Mouse (Mus musculus): ENCODE results near the gene Ykt6. TPM values are rescaled to one million over a fixed set of nuclear protein-coding genes. Genes with fewer than 3 reads are reported as not detected.

The Ykt6 gene
- 32.3 and 32.6 TPM in 2 replicates for polyA plus RNA-seq (2014; fragmentation: Nextera tagmentation; extraction: Ambion mirVana)

GRCm38 (mm10) chr11:5955546-5956276 is at the start of gene Ykt6:
TSS of gene Ykt6 (plus strand) at chr11:5955693.
- Histone ChIP-seq H3K27ac (ENCODE audit: low read depth, low read length) (peak within 1 kb of the TSS; percentile 58), H3K4me3 (ENCODE audit: low read depth, low read length) (peak within 1 kb of the TSS; percentile 80), H3K4me2 (ENCODE audit: low read depth) (peak within 1 kb of the TSS; percentile 85), H3K4me1 (ENCODE audit: control insufficient read depth, insufficient read depth, low read length) (peaks cover 5% of the 10 kb centered on the region), H3K9me3 (ENCODE audit: control insufficient read depth, low read length) (no peaks in the 10 kb centered on the region), H3K36me3 (ENCODE audit: control insufficient read depth, insufficient read depth, low read length) (0 out of 2 replicates have a peak, but pooled peaks cover 2% of the 10 kb centered on the region), H3K9ac (ENCODE audit: low read length) (peak within 1 kb of the TSS; percentile 80), H3K27me3 (ENCODE audit: control insufficient read depth, insufficient read depth, low read length) (no peaks in the 10 kb centered on the region)
- ATAC-seq (ENCODE audit: insufficient read depth, low FRiP score, low TSS enrichment) (peak; percentile 96), DNase-seq (ENCODE audit: low spot score) (peak; percentile 96)
- WGBS, result under 1% methylated on average over 71 of the region's 71 CpGs

- H3K9ac ChIP-seq (ENCODE audit: low read length), result no peak overlapping the region
- DNase-seq (ENCODE audit: low spot score) (no peak), ATAC-seq (ENCODE audit: insufficient read depth, low FRiP score, low TSS enrichment) (no peak)
- no peak overlapping the region for H3K4me3 ChIP-seq (ENCODE audit: low read depth, low read length)
- H3K9me3 ChIP-seq (ENCODE audit: control insufficient read depth, low read length), result no peaks in the 10 kb centered on the region
- 85% methylated on average over 10 of the region's 10 CpGs for WGBS
- H3K4me1 ChIP-seq (ENCODE audit: control insufficient read depth, insufficient read depth, low read length), result peaks cover 13% of the 10 kb centered on the region
- H3K27ac ChIP-seq (ENCODE audit: low read depth, low read length), result no peak overlapping the region
- H3K27me3 ChIP-seq (ENCODE audit: control insufficient read depth, insufficient read depth, low read length), result no peaks in the 10 kb centered on the region
- no peaks in the 10 kb centered on the region for H3K36me3 ChIP-seq (ENCODE audit: control insufficient read depth, insufficient read depth, low read length)
- H3K4me2 ChIP-seq (ENCODE audit: low read depth), result no peak overlapping the region
These were observed 49.5 kb upstream of the Ykt6 start for GRCm38 (mm10) chr11:5905778-5906518.

- WGBS, result 35% methylated on average over 5 of the region's 5 CpGs
- DNase-seq (ENCODE audit: low spot score), result no peak
These were observed 48.4 kb upstream of the Ykt6 start for GRCm38 (mm10) chr11:5907096-5907495.

GRCm38 (mm10) chr11:5908642-5909041 is 46.9 kb upstream of the Ykt6 start:
- H3K27ac ChIP-seq (ENCODE audit: low read depth, low read length), result no peak overlapping the region
- no peak overlapping the region for H3K4me2 ChIP-seq (ENCODE audit: low read depth)
- H3K4me1 ChIP-seq (ENCODE audit: control insufficient read depth, insufficient read depth, low read length), result no peaks in the 10 kb centered on the region
- ATAC-seq (ENCODE audit: insufficient read depth, low FRiP score, low TSS enrichment) (no peak), DNase-seq (ENCODE audit: low spot score) (no peak)
- 87% methylated on average over 4 of the region's 4 CpGs for WGBS
- no peaks in the 10 kb centered on the region for H3K9me3 ChIP-seq (ENCODE audit: control insufficient read depth, low read length)
- H3K4me3 ChIP-seq (ENCODE audit: low read depth, low read length), result no peak overlapping the region
- no peak overlapping the region for H3K9ac ChIP-seq (ENCODE audit: low read length)
- no peaks in the 10 kb centered on the region for H3K27me3 ChIP-seq (ENCODE audit: control insufficient read depth, insufficient read depth, low read length)
- H3K36me3 ChIP-seq (ENCODE audit: control insufficient read depth, insufficient read depth, low read length), result no peaks in the 10 kb centered on the region

More at GRCm38 (mm10) chr11:5907096-5907495, 48.4 kb upstream of the Ykt6 start:
- no peaks in the 10 kb centered on the region for H3K36me3 ChIP-seq (ENCODE audit: control insufficient read depth, insufficient read depth, low read length)
- H3K9me3 ChIP-seq (ENCODE audit: control insufficient read depth, low read length), result no peaks in the 10 kb centered on the region
- H3K27ac ChIP-seq (ENCODE audit: low read depth, low read length), result no peak overlapping the region
- H3K9ac ChIP-seq (ENCODE audit: low read length), result no peak overlapping the region
- H3K27me3 ChIP-seq (ENCODE audit: control insufficient read depth, insufficient read depth, low read length), result no peaks in the 10 kb centered on the region
- H3K4me2 ChIP-seq (ENCODE audit: low read depth), result no peak overlapping the region
- peaks cover 4% of the 10 kb centered on the region; the same call in 1 of the 2 replicates for H3K4me1 ChIP-seq (ENCODE audit: control insufficient read depth, insufficient read depth, low read length)
- ATAC-seq (ENCODE audit: insufficient read depth, low FRiP score, low TSS enrichment), result no peak
- H3K4me3 ChIP-seq (ENCODE audit: low read depth, low read length), result no peak overlapping the region

GRCm38 (mm10) chr11:5912635-5913034 is 42.9 kb upstream of the Ykt6 start:
- no peak overlapping the region for H3K9ac ChIP-seq (ENCODE audit: low read length)
- H3K9me3 ChIP-seq (ENCODE audit: control insufficient read depth, low read length), result no peaks in the 10 kb centered on the region
- no peak overlapping the region for H3K4me3 ChIP-seq (ENCODE audit: low read depth, low read length)
- no peaks in the 10 kb centered on the region for H3K4me1 ChIP-seq (ENCODE audit: control insufficient read depth, insufficient read depth, low read length)
- no peaks in the 10 kb centered on the region for H3K36me3 ChIP-seq (ENCODE audit: control insufficient read depth, insufficient read depth, low read length)
- no peaks in the 10 kb centered on the region for H3K27me3 ChIP-seq (ENCODE audit: control insufficient read depth, insufficient read depth, low read length)
- WGBS, result 32% methylated on average over 5 of the region's 5 CpGs
- H3K4me2 ChIP-seq (ENCODE audit: low read depth), result no peak overlapping the region
- no peak overlapping the region for H3K27ac ChIP-seq (ENCODE audit: low read depth, low read length)
- ATAC-seq (ENCODE audit: insufficient read depth, low FRiP score, low TSS enrichment) (no peak), DNase-seq (ENCODE audit: low spot score) (peak; percentile 69)

GRCm38 (mm10) chr11:5913256-5913655 is 42.2 kb upstream of the Ykt6 start:
- no peak overlapping the region for H3K4me2 ChIP-seq (ENCODE audit: low read depth)
- H3K9me3 ChIP-seq (ENCODE audit: control insufficient read depth, low read length), result no peaks in the 10 kb centered on the region
- no peaks in the 10 kb centered on the region for H3K4me1 ChIP-seq (ENCODE audit: control insufficient read depth, insufficient read depth, low read length)
- no peaks in the 10 kb centered on the region for H3K36me3 ChIP-seq (ENCODE audit: control insufficient read depth, insufficient read depth, low read length)
- ATAC-seq (ENCODE audit: insufficient read depth, low FRiP score, low TSS enrichment), result no peak
- H3K27ac ChIP-seq (ENCODE audit: low read depth, low read length), result no peak overlapping the region
- no peak overlapping the region for H3K4me3 ChIP-seq (ENCODE audit: low read depth, low read length)
- H3K9ac ChIP-seq (ENCODE audit: low read length), result no peak overlapping the region
- no peaks in the 10 kb centered on the region for H3K27me3 ChIP-seq (ENCODE audit: control insufficient read depth, insufficient read depth, low read length)
- DNase-seq (ENCODE audit: low spot score), result peak; percentile 7
- 79% methylated on average over 8 of the region's 8 CpGs for WGBS

GRCm38 (mm10) chr11:5913936-5914335 is 41.6 kb upstream of the Ykt6 start:
- H3K27ac ChIP-seq (ENCODE audit: low read depth, low read length), result no peak overlapping the region
- 82% methylated on average over 4 of the region's 4 CpGs for WGBS
- DNase-seq (ENCODE audit: low spot score), result peak; percentile 5
- no peaks in the 10 kb centered on the region for H3K36me3 ChIP-seq (ENCODE audit: control insufficient read depth, insufficient read depth, low read length)
- ATAC-seq (ENCODE audit: insufficient read depth, low FRiP score, low TSS enrichment), result no peak
- H3K9ac ChIP-seq (ENCODE audit: low read length), result no peak overlapping the region
- no peaks in the 10 kb centered on the region for H3K27me3 ChIP-seq (ENCODE audit: control insufficient read depth, insufficient read depth, low read length)
- H3K9me3 ChIP-seq (ENCODE audit: control insufficient read depth, low read length), result no peaks in the 10 kb centered on the region
- H3K4me3 ChIP-seq (ENCODE audit: low read depth, low read length), result no peak overlapping the region
- no peaks in the 10 kb centered on the region for H3K4me1 ChIP-seq (ENCODE audit: control insufficient read depth, insufficient read depth, low read length)
- H3K4me2 ChIP-seq (ENCODE audit: low read depth), result no peak overlapping the region

GRCm38 (mm10) chr11:5914940-5915339 is 40.6 kb upstream of the Ykt6 start:
- Histone ChIP-seq H3K9ac (ENCODE audit: low read length) (no peak overlapping the region), H3K4me2 (ENCODE audit: low read depth) (no peak overlapping the region), H3K9me3 (ENCODE audit: control insufficient read depth, low read length) (no peaks in the 10 kb centered on the region), H3K4me3 (ENCODE audit: low read depth, low read length) (no peak overlapping the region), H3K36me3 (ENCODE audit: control insufficient read depth, insufficient read depth, low read length) (no peaks in the 10 kb centered on the region), H3K4me1 (ENCODE audit: control insufficient read depth, insufficient read depth, low read length) (no peaks in the 10 kb centered on the region), H3K27me3 (ENCODE audit: control insufficient read depth, insufficient read depth, low read length) (no peaks in the 10 kb centered on the region), H3K27ac (ENCODE audit: low read depth, low read length) (no peak overlapping the region)
- ATAC-seq (ENCODE audit: insufficient read depth, low FRiP score, low TSS enrichment), result no peak
- 54% methylated on average over 5 of the region's 5 CpGs for WGBS
- DNase-seq (ENCODE audit: low spot score), result peak; percentile 8
